Mouse (Mus musculus) small intestine, adult 2 months (tissue): Measurements from ENCODE around the gene Vmn1r90. TPM values are rescaled to one million over a fixed set of nuclear protein-coding genes. Genes with fewer than 3 reads are reported as not detected.
"Not testable (repeated sequence)": the region's sequence is repeated elsewhere in the genome, so short reads cannot be mapped to it uniquely, and the experiment has no call there.

Experiments used
- H3K27ac ChIP-seq: fragments of 200-500 bp; 2 replicates; pipeline ENCODE4 v1.5.1; 2012; ENCODE audit warnings: low read depth, low read length, control low read depth, inconsistent platforms; ENCODE audit not compliant: insufficient read depth
- H3K27me3 ChIP-seq: fragments of 200-500 bp; 2 replicates; pipeline ENCODE4 v1.6.1; 2012; ENCODE audit warnings: mild to moderate bottlenecking, moderate library complexity, low read length, inconsistent platforms; ENCODE audit not compliant: control insufficient read depth, insufficient read depth
- H3K36me3 ChIP-seq: fragments of 200-500 bp; 2 replicates; pipeline ENCODE4 v1.6.1; 2012; ENCODE audit warnings: mild to moderate bottlenecking, low read length, control low read depth, inconsistent platforms; ENCODE audit not compliant: control insufficient read depth, insufficient read depth
- H3K4me1 ChIP-seq: fragments of 200-500 bp; 2 replicates; pipeline ENCODE4 v1.6.1; 2012; ENCODE audit warnings: low read length, inconsistent platforms, mixed read lengths; ENCODE audit not compliant: control insufficient read depth, insufficient read depth, insufficient read length
- H3K4me3 ChIP-seq: fragments of 200-500 bp; 2 replicates; pipeline ENCODE4 v1.5.1; 2012; ENCODE audit warnings: low read depth, mild to moderate bottlenecking, control low read depth, inconsistent platforms, low read length, moderate library complexity
- CTCF ChIP-seq: fragments of 200-500 bp; IDR thresholded peaks from 2 replicates; pipeline ENCODE4 v1.5.1; 2012; ENCODE audit warnings: low read depth, mild to moderate bottlenecking, control low read depth, inconsistent platforms, low read length, moderate library complexity, mixed read lengths; ENCODE audit not compliant: insufficient replicate concordance, insufficient read length; ENCODE audit errors: extremely low read depth
- POLR2A ChIP-seq: fragments of 200-500 bp; IDR thresholded peaks from 2 replicates; pipeline ENCODE4 v1.6.1; 2012; ENCODE audit warnings: low read depth, mild to moderate bottlenecking, control low read depth, inconsistent platforms, low read length, moderate library complexity
- WGBS: fragments of 180-500 bp; shearing (Covaris S2); methylation state at CpG from one replicate; pipeline ENCODE4 v1.1.7; 2018; 5-methylcytosine and 5-hydroxymethylcytosine counted together
- polyA plus RNA-seq: library from polyadenylated mRNA; depleted of rRNA; stranded (reverse); fragments of >200 nt; gene quantifications from 2 replicates; pipeline ENCODE4 v1.2.3, GENCODE M21; 2012; rRNA removed

Vmn1r90 gene
- polyA plus RNA-seq, result not detected in 2 replicates

DNA sequence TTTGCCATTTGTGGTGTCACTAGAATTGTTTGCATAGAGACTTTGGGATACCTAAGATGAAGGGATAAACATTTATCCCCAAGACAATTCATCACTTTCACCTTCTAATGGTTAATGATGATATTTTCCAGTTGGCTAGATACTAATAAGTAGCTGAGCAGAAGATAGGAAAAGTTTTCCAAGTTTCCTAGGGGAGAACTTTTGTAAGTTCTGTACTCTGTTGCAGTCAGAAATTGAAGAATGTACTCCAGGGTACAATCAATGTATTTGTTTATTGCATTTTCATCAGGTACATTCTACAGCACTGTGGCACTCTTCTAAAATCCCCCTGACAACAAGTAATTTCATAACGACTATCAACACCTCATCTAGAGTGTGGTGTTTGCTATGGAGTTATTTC lies at the start of gene Vmn1r90:
Gene Vmn1r90, minus strand, starts transcription at position 101 of the 400 bp plus-strand sequence.
- Histone ChIP-seq H3K4me3 (no peak within 1 kb of the TSS), H3K4me1 (no peaks in the 10 kb centered on the region), H3K27ac (no peak within 1 kb of the TSS), H3K36me3 (no peaks in the 10 kb centered on the region), H3K27me3 (no peaks in the 10 kb centered on the region)
- TF ChIP-seq CTCF (no peak), POLR2A (no peak)
- 58% methylated on average over 1 of the region's 1 CpGs for WGBS

DNA sequence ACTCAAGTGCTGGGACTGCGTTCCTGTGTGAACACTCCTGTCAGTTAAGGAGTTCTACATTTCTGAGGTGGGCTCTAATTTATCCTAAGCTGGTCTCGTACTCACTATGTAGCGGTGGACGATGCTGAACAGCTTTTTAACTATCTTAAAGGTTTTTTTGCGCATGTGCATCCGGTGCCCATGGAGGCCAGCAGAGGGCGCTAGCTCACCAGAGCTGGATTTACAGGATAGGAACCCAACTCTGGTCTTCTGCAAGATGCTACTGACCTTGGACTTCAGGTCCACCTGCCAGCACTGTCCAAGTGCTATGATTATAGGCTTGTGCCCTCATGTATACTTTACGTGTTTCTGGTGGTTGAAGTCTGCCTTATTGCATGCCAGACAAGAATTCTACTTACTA lies 29.7 kb upstream of the Vmn1r90 start:
- not testable (repeated sequence) for H3K36me3 ChIP-seq, H3K27ac ChIP-seq, H3K27me3 ChIP-seq, H3K4me3 ChIP-seq, H3K4me1 ChIP-seq
- 64% methylated on average over 8 of the region's 8 CpGs for WGBS

DNA sequence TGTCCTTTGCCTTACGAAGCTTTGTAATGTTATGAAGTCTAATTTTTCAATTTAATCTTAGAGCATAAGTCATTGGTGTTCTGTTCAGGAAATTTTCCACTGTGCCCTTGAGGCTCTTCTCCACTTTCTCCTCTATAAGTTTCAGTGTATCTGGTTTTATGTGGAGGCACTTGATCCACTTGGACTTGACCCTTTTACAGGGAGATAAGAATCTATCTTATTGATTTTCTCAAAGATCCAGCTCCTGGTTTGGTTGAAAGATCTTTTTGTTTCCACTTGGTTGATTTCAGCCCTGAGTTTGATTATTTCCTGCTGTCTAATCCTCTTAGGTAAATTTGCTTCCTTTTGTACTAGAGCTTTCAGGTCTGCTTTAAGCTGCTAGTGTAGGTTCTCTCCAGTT lies 11.0 kb downstream of the Vmn1r90 start:
- TF ChIP-seq CTCF, result no peak
- H3K27ac ChIP-seq, result no peak overlapping the region
- no peaks in the 10 kb centered on the region for H3K36me3 ChIP-seq
- 88% methylated on average over 1 of the region's 1 CpGs for WGBS
- H3K4me1 ChIP-seq, result no peaks in the 10 kb centered on the region
- no peak overlapping the region for H3K4me3 ChIP-seq
- no peaks in the 10 kb centered on the region for H3K27me3 ChIP-seq

DNA sequence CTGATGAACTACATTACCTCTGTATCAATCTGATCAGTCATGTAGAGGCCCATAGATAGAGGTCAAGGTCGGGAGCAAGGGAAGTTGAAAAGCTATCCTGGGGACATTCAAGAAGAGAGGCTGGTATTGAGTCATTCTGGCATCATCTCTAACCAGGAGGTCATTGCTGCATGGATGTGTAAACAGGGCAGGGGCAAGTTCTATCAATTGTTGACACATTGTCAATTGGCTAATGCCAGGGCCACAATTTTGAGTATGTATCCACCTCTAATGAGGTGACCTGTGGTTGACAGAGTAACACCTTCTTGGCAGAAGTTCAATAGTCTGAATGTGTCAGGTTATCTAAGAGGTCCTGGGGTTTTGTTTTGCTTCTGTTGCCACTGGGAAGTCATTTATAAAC lies 38.0 kb downstream of the Vmn1r90 start:
- H3K4me1 ChIP-seq, result no peaks in the 10 kb centered on the region
- no peaks in the 10 kb centered on the region for H3K27me3 ChIP-seq
- no peak overlapping the region for H3K27ac ChIP-seq
- H3K36me3 ChIP-seq, result no peaks in the 10 kb centered on the region
- WGBS, result 39% methylated on average over 1 of the region's 1 CpGs
- H3K4me3 ChIP-seq, result no peak overlapping the region
- TF ChIP-seq CTCF (no peak), POLR2A (no peak)

DNA sequence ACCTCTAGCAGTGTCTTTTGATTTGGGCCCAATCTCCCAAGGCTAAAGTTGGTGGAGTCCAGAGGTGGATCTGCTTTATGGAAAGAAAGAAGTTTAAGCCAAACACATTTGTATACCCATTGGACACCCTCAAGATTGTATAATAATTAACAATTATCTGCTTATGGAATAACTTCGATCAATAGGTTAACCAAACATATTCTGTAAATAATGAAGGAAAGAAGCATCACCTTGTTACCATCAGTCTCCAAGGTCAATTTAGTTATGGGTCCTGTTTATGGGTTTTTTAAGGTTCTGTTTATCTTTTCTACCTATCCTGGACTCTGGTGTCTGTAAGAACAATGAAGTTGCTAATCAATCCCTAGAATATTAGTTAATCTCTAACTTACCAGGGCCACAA lies 40.7 kb downstream of the Vmn1r90 start:
- no peak overlapping the region for H3K4me3 ChIP-seq
- no peak overlapping the region for H3K27ac ChIP-seq
- no peaks in the 10 kb centered on the region for H3K4me1 ChIP-seq
- no peaks in the 10 kb centered on the region for H3K27me3 ChIP-seq
- no peaks in the 10 kb centered on the region for H3K36me3 ChIP-seq
- 67% methylated on average over 1 of the region's 1 CpGs for WGBS
- TF ChIP-seq POLR2A (no peak), CTCF (no peak)

DNA sequence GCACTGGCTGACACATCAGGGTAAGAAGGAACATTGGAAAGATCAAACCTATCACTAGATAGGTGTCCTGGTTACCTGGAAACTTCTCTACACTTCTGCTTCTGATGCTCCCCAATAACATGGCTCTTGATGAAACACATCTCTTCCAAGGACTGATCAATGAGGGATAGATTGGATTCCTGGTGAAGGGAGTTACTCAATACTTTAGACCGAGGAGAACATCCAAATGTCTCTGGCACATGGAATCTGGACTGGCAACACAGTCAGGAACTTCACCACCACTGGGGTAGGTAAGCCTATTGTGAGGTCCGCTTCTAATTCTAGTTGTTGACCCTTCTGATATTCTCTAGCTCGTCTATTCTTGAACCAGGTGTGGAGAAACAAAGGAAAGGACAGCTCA lies 45.0 kb downstream of the Vmn1r90 start:
- no peak for TF ChIP-seq POLR2A
- Histone ChIP-seq H3K4me1 (no peaks in the 10 kb centered on the region), H3K27me3 (no peaks in the 10 kb centered on the region), H3K27ac (no peak overlapping the region), H3K4me3 (no peak overlapping the region), H3K36me3 (no peaks in the 10 kb centered on the region)
- 59% methylated on average over 3 of the region's 3 CpGs for WGBS

Other genes starting within 250 kb of the Vmn1r90 start
- gene Obox8, start 229.9 kb downstream of the Vmn1r90 start, polyA plus RNA-seq, result not detected in 2 replicates
- not detected in 2 replicates for gene Sult2a8, start 116.7 kb downstream of the Vmn1r90 start, polyA plus RNA-seq
- not detected in 2 replicates for gene Sult2a7, start 69.3 kb downstream of the Vmn1r90 start, polyA plus RNA-seq
- gene Obox7, start 96.0 kb upstream of the Vmn1r90 start, polyA plus RNA-seq, result not detected in 2 replicates